Mouse (Mus musculus) megakaryocyte, embryonic 14.5 days (primary cell): ENCODE data around the gene Htr1d. TPM values are rescaled to one million over a fixed set of nuclear protein-coding genes. Genes with fewer than 3 reads are reported as not detected.
A peak's percentile ranks its signal among the peaks of the same experiment; 100 is the strongest.

Source experiments
- H3K27me3 ChIP-seq: replicated peaks from 2 replicates; pipeline ENCODE3; 2012; ENCODE audit warnings: inconsistent platforms
- H3K36me3 ChIP-seq: replicated peaks from 2 replicates; pipeline ENCODE3; 2012; ENCODE audit warnings: low read length, inconsistent platforms, mixed read lengths
- H3K4me1 ChIP-seq: 2 replicates; pipeline ENCODE4 v1.6.1; 2012; ENCODE audit warnings: inconsistent platforms
- H3K4me3 ChIP-seq: replicated peaks from 2 replicates; pipeline ENCODE3; 2012; ENCODE audit warnings: moderate library complexity, mild to moderate bottlenecking, inconsistent platforms
- H3K9me3 ChIP-seq: 2 replicates; pipeline ENCODE4 v1.6.1; 2012; ENCODE audit warnings: inconsistent platforms
- FLI1 ChIP-seq: IDR thresholded peaks from 2 replicates; pipeline ENCODE4 v1.6.1; 2012; ENCODE audit warnings: low read length, inconsistent platforms, mixed read lengths
- GATA1 ChIP-seq: IDR thresholded peaks from 3 replicates; pipeline ENCODE4 v1.6.1; 2012; ENCODE audit warnings: mixed read lengths, low read length, inconsistent platforms, borderline replicate concordance
- polyA plus RNA-seq: library from polyadenylated mRNA; stranded (reverse); fragments of >175 nt; gene quantifications from 2 replicates; pipeline ENCODE4 v1.2.3, GENCODE M21; 2012; ENCODE audit warnings: low replicate concordance; ENCODE audit not compliant: insufficient read depth

Gene Htr1d
- polyA plus RNA-seq, 1 experiment: not detected

- TF ChIP-seq GATA1: no peak
- TF ChIP-seq FLI1: no peak
- Histone ChIP-seq H3K4me1 (peaks cover 5% of the 10 kb centered on the region), H3K27me3 (peaks cover 74% of the 10 kb centered on the region), H3K4me3 (no peak overlapping the region), H3K9me3 (no peaks in the 10 kb centered on the region), H3K36me3 (no peaks in the 10 kb centered on the region)
Measured at GRCm38 (mm10) chr4:136419386-136419785, 3.9 kb upstream of the Htr1d start.

DNA sequence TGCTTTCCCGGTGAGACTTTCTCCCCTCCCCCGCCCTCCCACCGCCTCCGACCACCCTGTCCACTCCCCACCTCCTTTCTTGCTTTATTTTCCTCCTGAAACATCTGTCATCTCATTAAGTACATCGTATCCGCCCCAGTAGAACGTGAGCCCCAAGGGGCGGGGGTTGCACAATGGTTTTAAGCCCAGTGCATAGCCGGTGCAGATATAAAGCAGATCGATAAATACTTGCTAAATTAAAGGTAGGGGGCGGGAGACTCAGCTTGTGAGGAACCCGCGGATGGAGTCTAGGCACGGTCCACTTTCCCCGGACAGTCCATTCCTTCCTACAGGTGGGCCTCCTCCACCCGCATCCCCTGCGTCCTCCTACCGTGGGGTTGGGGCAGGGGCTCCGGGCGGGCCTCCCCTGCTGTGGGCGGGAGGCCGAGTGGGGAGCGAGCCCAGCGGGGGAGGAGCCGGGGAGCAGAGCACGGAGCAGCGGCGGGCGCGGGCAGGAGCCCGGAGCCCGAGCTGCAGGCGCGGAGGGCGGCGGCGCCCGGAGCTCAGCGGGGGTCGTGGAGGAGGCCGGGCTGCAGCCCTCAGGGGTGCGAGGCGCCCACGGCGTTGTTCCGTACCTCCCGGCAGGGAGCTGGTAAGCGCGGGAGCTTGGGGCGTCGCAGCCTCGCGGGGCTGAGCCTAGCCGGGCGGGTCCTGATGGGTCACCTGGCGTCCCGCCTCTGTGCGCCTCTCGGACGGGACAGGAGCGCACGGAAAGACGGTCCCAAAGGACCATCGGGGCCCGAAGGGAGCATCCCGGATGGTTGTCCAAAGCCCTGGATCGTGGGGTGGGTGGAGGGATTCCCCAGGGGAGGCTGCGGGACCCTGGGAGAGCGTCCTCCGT lies 1.0 kb downstream of the Htr1d start:
- no peak for TF ChIP-seq FLI1
- TF ChIP-seq GATA1: no peak
- Histone ChIP-seq H3K27me3 (peaks cover 92% of the 10 kb centered on the region), H3K36me3 (no peaks in the 10 kb centered on the region), H3K9me3 (no peaks in the 10 kb centered on the region), H3K4me3 (peak overlapping the region; percentile 76), H3K4me1 (peaks cover 19% of the 10 kb centered on the region)

DNA sequence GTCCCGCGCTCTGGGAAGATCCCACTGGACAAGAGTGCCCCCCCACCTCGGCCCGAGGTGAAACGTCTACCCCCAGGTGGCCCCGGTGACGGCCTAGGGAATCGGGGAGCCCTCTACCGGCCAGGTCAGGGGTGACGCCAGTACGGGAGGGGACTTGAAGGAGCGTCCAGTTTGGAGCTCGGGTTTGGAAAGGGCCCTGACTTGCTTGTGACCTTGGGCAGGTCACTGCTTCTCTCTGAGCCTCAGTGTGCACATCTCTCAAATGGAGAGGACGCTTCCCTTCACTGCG lies 1.6 kb downstream of the Htr1d start:
- TF ChIP-seq FLI1: no peak
- TF ChIP-seq GATA1: no peak
- Histone ChIP-seq H3K4me1 (peaks cover 19% of the 10 kb centered on the region), H3K36me3 (no peaks in the 10 kb centered on the region), H3K27me3 (peaks cover 92% of the 10 kb centered on the region), H3K4me3 (peak overlapping the region; percentile 76), H3K9me3 (no peaks in the 10 kb centered on the region)

DNA sequence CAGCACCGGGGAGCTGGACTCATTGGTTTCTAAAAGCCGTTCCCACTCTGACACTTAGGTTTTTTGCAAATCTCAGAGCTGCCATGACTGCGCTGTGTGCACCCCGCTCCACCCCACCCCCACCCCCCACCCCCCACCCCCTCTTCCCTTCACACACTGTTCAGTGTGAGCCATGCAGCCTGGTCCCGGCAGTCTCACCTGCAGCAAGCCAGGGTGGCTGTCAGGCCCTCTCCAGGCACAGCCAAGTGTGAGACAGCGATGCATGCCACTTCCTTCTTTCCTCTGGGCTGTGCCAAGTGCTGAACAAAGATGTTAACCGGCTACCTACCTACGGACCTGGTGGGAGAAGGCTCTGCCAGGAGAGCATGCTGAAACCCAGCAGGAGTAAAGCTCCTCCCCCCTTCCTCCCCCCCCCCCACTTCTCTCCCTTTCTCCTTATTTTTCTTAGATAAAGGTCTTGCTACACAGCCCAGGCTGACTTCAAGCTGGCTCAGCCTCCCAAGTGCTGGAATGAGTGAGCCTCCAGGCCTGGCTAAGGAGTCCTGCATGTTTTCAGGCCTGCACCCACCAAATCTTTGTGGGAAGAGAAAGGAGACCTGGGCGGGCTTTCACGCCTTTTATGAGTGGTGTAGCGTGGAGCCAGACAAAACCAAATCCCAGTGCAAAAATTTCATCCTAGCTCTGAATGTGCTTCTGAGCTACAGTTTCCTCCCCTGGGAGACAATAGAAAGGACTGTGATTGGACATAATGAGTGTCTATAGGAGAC lies 7.5 kb downstream of the Htr1d start:
- Histone ChIP-seq H3K4me3 (no peak overlapping the region), H3K27me3 (peaks cover 53% of the 10 kb centered on the region), H3K9me3 (no peaks in the 10 kb centered on the region), H3K36me3 (no peaks in the 10 kb centered on the region), H3K4me1 (peaks cover 6% of the 10 kb centered on the region)
- TF ChIP-seq FLI1 (no peak), GATA1 (no peak)

DNA sequence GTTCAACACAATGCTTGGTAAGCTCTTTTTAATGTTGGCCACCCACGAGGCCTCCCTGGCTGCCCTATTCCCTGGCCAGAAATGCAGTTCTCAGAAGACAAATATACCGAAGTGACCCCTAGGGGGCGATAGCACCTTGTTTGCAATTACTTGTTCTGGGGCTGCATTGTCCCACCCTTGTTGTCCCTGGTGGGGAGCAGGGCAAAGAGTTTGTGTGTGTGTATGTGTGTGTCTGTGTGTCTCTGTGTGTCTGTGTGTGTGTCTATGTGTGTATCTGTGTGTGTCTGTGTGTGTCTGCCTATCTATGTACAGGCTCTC lies 8.0 kb downstream of the Htr1d start:
- Histone ChIP-seq H3K4me3 (no peak overlapping the region), H3K27me3 (peaks cover 48% of the 10 kb centered on the region), H3K9me3 (no peaks in the 10 kb centered on the region), H3K36me3 (no peaks in the 10 kb centered on the region), H3K4me1 (peaks cover 6% of the 10 kb centered on the region)
- TF ChIP-seq FLI1: no peak
- no peak for TF ChIP-seq GATA1

DNA sequence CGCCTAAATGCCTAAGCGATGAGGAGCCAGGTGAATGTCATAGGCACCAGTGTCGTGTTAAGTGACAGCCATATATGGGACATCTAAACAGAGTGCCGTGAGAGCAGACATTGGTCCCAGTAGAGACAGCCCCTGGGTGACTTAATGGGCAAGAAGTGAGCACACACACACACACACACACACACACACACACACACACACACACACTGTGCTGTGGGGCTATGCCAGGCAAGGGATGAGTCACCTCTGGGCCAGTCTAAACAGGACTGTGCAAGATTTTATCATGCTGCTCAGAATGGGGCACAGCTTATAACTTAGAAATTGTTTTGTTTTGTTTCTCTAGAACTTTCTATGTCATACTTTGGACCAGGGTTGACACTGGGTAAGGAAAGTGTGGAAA lies 10.7 kb downstream of the Htr1d start:
- H3K4me1 ChIP-seq: peaks cover 4% of the 10 kb centered on the region
- TF ChIP-seq GATA1 (no peak), FLI1 (no peak)
- H3K4me3 ChIP-seq: no peak overlapping the region
- no peaks in the 10 kb centered on the region for H3K9me3 ChIP-seq
- peaks cover 40% of the 10 kb centered on the region for H3K27me3 ChIP-seq
- no peaks in the 10 kb centered on the region for H3K36me3 ChIP-seq

- peaks cover 6% of the 10 kb centered on the region for H3K4me1 ChIP-seq
- peaks cover 35% of the 10 kb centered on the region for H3K27me3 ChIP-seq
- no peak for TF ChIP-seq FLI1
- TF ChIP-seq GATA1: no peak
- no peaks in the 10 kb centered on the region for H3K9me3 ChIP-seq
- no peaks in the 10 kb centered on the region for H3K36me3 ChIP-seq
- no peak overlapping the region for H3K4me3 ChIP-seq
Measured at GRCm38 (mm10) chr4:136439106-136439505, 15.8 kb downstream of the Htr1d start.

GRCm38 (mm10) chr4:136441354-136442043 lies 18.2 kb downstream of the Htr1d start:
- Histone ChIP-seq H3K4me1 (peaks cover 6% of the 10 kb centered on the region; the same call in 1 of the 2 replicates), H3K9me3 (no peaks in the 10 kb centered on the region), H3K27me3 (peaks cover 45% of the 10 kb centered on the region), H3K4me3 (no peak overlapping the region), H3K36me3 (no peaks in the 10 kb centered on the region)
- no peak for TF ChIP-seq GATA1
- no peak for TF ChIP-seq FLI1

DNA sequence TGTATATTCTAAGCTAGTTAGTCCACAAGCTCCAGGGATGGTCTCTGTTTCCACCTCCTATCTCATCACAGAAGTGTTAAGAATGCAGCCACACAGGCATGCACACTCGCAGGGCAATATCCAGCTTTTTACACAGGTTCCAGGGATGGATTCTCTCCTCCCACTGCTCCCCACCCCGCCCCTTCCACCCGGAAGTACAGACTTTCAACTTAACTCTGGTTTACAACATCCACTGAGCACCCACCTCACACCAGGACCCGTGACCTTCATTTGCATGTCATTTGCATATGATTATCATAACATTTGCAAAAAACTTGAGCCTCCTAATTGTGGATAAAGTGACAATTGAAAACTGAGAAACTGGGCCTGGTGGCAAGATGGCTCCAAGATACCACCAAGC lies 21.2 kb downstream of the Htr1d start:
- peaks cover 40% of the 10 kb centered on the region for H3K27me3 ChIP-seq
- TF ChIP-seq FLI1 (no peak), GATA1 (no peak)
- H3K36me3 ChIP-seq: no peaks in the 10 kb centered on the region
- H3K4me3 ChIP-seq: no peak overlapping the region
- no peaks in the 10 kb centered on the region for H3K9me3 ChIP-seq
- 0 out of 2 replicates have a peak, but pooled peaks cover 3% of the 10 kb centered on the region for H3K4me1 ChIP-seq

DNA sequence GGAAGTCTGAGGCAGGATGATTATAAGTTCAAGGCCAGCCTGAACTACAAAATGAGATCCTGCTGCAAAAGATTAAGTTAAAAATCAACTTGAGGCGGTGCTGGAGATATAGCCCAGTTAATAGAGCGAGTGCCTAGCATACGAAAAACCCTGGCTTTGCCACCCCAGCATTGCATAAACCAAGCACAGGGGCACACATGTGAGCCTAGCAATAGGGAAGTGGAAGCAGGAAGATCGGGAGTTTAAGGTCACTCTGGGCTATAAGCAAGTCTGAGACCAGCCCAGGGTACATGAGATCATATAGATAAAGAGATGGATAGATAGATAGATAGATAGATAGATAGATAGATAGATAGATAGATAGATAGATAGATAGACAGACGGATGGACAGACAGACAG lies 26.5 kb downstream of the Htr1d start:
- Histone ChIP-seq H3K27me3 (peaks cover 28% of the 10 kb centered on the region), H3K4me1 (peaks cover 1% of the 10 kb centered on the region)

More for the DNA sequence above, 26.5 kb downstream of the Htr1d start:
- no peaks in the 10 kb centered on the region for H3K9me3 ChIP-seq
- no peak overlapping the region for H3K4me3 ChIP-seq
- no peak for TF ChIP-seq FLI1
- TF ChIP-seq GATA1: no peak
- no peaks in the 10 kb centered on the region for H3K36me3 ChIP-seq
